Mouse (Mus musculus): ENCODE results near the gene Fxyd7.
A peak's percentile ranks its signal among the peaks of the same experiment; 100 is the strongest.

Gene Fxyd7

DNA sequence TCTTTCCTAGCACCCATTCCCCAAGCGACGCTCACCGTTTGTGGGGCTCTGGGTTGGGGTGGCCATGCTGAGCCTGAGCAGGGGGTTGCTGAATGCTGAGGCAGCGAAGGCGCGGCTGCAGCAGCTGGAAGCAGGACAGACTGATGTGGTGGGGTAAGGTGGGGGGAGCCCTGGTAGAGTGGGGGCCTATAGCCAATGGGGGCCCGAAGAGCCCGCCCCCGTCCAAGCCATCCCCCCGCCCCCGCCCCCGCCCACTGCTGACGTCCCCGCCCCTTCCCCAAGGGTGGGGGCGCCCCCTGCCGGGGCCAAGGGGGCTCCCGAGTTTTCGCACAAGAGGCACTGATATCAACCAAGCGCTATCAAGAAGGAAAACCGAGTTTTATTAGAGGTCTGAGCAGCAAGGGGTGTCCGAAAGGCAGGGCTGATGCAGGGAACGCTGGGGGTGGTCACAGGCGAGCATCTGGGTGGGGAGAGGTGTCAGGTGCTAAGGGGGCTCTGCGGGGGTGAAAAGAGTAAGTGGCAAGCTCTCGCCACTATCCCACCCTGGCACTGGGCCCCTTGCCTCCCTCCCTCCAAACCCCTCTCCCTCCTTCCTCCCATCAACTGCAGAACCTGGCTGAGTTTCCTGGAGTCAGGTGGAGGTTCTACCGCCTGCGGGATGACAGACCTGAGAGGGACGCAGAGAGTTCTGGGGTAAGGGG lies at the start of gene Fxyd7:
Gene Fxyd7, minus strand, starts transcription at position 147 of the 701 bp plus-strand sequence.
- DNase-seq: peak; percentile 50

DNA sequence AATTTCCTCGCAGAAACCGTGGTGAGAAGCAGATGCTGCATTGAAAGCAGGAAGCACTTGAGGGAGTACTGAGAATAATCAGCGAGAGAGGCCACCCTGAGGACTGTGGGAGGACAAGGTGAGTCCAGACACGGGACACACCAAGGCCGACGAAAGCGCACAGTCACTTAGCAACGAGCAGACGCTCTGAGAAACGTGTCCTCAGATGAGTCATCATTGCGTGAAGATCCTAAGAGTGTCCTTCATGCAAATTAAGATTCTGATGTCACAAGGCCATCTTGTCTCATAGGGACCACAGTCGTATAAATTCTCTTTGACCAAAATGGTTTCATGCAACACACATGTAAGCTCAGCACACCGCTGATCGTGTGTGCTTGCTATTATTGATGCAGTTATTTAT lies 49.5 kb upstream of the Fxyd7 start:
- no peak for DNase-seq

DNA sequence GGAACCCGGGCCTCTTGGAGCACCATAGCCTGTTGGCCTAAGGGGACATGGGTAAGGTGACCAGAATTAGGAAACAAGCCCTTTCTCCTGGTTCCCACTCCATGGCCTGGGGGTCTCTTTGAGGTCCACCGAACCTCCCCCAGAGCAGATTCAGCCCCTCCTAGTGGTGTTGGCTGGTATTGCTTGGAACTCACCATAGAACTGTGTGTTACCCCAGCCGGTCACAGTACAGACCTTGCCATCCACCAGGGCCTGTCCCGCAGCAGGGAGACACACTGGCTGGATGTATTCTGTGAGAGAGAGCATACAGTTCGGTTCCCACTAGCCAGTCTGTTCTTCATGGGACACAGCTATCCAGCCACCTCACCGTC lies 48.3 kb upstream of the Fxyd7 start:
- DNase-seq: no peak

DNA sequence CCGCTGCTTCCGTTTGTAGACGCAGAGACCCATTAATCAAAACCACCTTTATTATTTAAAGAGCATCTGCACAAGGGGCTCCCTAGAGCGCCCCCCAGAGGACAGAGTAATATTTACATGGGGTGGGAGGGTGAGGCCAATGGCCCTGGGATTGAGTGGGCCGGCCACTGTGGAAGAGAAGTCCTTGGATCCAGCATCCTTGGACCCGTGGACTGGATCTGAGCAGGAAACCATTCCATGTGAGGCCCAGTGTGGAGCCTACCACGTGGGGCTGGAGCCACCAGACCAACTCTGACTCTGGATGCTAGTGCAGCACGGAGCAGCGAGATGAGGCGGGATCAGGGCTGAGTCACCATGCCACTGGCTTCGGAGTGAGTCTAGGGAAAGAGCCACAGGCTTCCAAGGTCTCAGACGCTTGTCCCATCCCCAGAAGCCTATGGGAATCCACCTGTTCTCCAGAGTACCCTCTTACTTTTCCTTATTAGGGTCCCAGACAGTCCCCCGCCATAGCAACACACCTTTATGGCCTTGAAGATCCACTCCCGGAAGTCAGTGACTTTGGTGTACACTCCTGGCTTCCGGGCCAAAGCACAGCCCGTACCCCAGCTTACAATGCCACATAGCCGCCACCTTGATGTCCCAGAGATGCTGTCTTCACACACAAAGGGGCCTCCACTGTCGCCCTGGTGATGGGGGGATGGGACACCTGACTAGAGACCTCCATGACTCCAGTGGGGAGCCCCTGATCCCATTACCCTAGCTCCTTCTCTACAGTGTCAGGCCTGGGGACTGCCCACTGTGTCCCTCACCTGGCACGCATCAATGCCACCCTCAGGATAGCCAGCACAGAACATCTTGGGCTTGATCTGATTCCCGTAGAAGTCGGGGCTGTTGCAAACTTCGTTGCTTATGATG lies 47.7 kb upstream of the Fxyd7 start:
- no peak for DNase-seq

DNA sequence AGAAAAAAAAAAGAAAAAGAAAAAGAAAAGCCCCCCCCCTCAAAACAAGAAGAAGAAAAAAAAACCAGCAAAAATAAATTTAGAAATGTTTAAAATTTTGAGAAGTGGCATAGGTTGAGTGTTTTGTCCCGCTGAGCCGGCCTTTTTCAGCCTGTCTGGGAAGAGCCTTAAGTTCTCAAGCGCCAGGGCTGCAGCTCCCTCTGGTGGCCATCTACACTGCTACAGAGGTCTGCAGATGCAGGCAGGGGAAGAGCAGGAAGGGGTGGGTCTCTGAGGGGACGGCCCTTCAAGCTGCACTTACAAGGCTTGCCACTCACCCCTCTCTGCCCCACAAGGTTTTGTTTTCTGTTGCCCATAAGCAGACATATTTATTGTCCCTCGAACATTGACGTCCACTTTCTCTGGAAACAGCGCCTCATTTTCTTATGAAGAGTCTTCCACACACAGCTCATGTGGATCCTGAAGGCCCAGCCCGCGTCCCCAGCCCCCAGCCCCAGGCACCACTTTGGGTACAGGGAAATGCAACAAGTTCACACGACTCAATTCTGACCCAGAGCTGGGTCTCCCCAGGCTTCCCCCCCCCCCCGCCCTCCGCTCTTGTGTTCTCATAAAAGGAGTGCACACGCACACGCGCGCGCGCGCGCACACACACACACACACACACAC lies 46.4 kb upstream of the Fxyd7 start:
- DNase-seq: peak; percentile 95

DNA sequence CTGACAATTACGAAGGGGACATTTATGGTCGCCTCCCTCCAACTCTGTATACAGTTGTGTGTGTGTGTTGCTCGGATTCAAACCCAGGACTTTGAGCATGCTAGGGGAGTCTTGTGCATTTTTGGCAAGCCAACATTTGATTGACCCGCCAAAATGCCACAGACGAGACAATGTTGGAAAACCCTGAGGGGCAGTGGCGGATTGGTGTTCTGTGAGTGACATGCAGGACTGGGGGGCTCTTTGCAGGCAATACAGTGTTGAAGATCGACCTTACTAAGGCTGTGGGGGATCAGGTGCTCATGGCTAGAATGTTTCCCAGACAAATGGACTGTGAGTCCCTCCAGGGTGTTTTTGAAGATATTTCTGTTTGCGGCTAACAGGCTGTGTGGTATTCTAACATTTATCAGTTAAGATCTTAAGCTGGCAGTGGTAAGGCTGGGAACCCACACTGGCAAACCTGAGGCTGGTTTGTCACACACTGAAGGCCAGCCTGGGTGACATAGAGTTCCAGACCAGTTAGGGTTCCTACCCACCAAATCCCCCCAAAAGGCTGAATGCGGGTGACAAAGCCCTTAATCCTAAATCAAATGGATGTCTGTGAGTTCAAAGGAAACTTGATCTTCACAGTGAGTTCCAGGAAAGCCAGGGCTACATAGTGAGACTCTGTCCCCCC lies 45.8 kb upstream of the Fxyd7 start:
- DNase-seq: no peak

DNA sequence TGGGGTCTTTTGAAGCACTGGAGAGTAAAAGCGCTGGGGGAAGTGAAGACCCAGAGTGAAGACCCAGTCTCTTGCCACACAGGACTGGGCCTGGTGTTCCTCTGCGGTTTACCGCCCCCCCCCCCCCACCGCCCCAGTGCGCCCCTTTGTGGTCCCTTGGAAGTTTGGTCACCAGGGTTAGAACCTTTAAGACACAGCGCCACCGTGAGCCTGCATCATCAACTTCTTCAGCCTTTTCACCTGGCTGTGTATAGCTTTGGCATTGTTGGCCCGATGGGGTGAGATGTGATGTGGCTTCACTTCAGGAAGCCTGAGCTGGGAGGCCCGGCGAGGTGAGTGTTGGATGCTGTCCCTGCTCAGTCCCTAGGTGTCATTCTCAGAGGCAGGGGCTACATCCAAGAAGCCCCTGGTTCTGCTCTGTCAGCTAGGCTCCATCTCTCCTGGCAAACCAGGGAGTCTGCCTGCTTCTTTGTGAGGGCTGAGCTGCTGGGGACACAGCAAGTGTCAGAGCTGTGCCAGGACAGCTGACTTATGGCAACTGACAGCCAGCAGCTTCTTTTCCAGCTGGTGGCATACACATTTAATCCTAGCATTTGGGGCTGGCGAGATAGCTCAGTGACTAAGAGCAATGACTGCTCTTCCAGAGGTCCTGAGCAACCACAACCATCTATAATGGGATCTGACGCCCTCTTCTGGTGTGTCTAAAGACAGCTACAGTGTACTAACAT lies 43.7 kb upstream of the Fxyd7 start:
- DNase-seq: no peak

DNA sequence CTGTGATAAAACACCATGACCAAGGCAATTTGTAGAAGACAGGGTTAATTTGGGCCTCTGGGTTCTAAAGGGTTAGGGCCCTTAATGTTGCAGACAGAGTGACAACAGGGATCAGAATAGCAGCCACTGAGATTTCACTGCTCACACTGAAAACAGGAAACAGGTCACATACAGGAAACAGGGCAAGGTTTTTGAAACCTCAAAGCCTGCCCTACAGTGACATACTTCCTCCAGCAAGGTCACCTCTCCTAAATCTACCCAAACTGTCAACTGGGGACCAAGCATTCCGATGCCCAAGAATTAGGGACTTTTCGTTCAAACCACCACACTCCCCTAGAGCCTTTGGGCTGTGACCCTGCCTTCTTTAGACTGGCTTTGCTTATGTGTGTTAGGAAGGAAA lies 38.5 kb upstream of the Fxyd7 start:
- no peak for DNase-seq

DNA sequence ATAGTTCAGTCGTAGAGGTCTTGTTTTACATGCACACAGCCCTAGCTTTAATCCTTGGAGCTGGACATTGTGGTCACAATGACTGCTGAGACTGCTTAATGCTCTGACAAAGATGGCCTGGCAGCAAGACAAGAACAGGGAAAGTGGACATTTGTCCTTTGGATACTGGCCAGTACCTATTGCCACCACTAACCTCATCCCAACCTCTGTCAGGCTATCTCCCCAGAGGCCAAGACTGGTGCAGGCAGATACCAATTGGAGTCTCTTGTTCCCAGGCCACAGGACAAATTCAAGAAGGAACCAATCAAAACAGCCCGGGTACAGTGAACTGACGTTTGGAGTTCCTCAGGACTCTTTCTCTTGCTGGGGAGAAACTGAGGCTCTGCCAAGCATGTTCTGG lies 36.9 kb upstream of the Fxyd7 start:
- DNase-seq: no peak

DNA sequence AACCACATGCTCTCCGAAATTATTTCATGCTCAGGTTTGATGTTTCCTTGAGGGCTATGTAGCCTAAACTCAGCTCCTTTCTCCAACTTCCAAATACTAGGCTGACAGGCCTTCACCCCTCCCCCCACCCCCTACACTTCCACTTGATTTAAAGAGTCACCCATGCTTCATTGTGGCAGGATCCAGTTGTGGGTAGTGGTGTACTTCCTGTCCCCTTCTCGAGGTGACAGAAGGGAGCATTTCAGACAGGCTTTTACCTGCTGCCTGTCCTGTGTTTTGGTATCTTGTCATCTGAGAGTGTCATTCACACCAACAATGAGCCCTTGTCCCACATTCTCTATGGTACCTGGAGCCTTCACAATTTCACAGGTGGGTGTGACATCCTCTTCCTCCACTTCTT lies 36.0 kb upstream of the Fxyd7 start:
- DNase-seq: no peak

DNA sequence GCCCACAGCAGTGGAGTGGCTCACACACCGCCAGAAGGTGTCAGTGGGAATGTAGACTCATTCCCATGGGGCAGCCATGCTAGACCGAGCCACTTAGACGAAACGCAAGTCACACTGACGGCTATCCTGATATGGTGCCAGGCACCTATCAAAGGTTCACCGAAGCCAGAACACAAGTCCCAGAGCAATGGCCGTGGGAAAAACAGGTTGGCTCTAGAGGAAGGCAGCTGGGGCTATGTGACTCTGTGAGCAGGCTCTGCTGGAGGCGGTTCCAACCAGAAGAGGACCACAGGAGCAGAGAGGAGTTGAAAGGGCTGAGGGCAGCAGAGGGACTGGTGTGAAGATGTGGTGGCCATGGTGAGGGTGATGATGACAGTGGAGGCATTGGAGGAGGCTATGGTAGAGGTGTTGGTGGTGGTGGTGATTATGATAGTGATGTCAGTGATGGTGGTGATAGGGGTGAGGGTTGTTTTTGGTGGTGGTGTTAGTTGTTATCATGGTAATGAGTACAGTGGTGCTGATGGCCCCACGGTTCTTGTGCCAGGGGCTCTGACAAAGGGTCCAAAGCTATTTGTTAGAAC lies 35.0 kb upstream of the Fxyd7 start:
- DNase-seq: no peak

DNA sequence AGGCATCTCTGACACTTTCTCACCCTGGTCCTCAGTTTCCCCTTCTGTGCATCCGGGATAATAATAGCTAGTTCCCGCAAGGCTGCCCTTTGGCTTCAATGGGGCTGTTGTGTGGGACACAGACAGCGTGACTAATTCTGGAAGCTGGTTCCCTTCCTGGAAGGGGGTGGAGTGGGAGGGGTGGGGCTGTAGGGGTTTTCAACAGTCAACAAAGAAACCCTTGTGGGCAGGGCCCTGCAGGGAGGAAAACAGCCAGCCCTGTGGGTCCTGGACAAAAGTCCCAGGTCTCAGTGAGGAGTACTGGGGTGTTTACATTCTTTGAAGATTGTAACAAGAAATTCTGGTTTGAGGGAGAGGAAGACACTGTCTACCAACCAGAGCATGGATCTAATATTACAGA lies 33.9 kb upstream of the Fxyd7 start:
- no peak for DNase-seq

DNA sequence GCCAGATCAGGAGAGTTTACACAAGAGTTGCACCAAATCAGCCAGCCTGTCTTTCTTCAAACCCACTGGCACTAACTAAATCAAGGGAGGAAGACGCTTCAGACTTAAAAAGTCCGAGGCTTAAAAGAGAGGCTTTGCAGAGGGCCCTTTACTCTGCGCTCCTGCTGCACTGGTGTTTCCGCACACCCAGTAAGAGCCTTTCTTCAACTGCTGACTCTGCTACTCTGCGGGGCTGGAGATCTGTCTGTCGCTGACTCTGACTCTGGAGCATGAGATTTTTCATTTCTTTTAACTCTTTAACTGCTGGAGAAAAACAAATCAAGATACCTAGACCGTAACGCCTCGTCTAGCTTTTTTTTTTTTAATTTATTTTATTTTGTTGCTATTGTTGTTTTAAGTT lies 32.9 kb upstream of the Fxyd7 start:
- DNase-seq: no peak

DNA sequence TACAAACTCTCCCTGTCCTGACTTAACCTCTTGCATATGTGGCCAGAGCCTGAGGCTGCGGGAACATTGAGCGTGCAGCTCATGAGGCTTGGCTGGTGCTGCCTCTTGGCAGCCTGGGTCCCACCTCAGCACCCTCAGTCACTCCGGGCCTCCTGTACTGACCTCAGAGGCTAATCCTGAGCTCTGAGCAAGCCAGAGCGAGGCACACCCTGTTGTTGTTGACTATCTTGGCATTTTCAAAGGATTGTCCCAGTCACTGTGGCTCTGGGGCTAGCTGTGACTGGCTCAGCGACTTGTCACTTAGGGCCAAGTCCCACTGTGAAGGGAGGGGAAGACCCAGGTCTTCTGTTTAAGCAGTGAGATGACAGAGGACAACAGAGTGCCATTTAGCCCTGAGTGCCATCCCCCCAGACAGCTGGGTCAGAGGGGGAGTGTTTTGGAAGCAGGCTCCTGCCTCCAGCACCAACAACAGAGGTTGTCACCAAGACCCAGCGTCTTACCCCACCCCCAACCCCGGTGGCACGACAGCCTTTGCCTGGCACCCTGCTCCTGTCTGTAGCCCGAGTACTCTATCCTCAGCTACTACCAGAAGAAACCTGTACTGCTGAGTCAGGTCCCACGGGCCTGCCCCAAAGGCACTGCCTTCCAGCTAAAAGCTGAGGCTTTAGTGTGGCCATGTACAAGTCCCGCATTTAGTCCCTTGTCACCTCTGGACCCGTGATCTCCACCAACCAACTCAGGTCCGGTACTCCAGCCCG lies 31.7 kb upstream of the Fxyd7 start:
- DNase-seq: peak; percentile 42

DNA sequence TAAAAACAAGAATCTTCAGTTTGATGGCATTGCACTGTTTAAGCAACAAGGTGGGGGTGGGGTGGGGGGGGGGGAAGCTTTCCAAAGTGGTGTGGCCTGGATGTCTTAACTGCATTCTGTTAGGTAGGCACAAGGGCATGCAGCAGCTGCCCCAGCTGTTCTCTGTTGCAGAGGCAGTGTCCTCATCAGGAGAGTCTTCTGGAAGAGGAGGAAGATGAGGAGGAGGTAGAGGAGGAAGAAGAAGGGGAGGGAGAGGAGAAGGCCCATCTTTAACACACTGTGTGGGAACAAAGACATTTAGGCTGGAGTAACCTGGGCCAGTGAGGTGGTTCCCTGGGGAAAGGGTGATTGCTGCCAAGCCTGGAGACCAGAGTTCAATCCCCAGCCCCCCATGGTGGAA lies 30.8 kb upstream of the Fxyd7 start:
- no peak for DNase-seq

DNA sequence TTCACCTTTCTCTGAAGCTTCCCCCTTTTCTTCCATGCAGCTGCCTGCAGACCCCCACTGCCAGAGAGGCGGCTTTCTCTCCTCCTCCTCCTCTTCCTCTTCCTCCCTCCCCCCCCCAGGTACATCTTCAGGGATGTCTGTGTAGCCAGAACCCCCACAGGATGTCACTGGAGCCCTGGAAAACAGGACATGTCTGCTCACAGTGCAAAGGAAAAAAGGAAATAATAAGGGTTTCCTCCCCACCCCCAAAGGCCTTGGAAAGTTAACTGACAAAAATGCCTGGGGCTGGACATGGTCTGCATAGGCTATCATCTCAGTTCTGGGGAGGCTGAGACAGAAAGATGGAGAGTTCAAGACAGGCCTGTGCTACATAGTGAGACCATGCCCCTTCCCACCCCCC lies 29.8 kb upstream of the Fxyd7 start:
- no peak for DNase-seq

DNA sequence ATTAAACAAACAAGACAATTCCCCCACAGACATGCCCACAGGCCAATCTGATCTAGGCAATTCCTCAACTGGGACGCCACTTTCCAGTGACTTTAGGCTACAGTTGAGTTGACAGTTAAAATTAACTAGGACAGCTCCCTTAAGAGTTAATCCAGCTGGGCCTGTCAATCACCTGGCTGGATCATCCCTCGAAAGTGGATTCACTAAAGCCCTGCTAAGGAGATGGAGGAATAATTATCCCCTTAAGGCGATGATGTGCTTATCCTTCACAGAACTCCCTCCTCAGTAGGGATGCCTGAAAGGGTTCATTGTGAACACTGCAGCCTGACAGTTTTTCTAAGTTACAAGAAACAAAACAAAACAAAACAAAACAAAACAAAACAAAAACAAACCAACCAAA lies 29.3 kb upstream of the Fxyd7 start:
- DNase-seq: no peak

DNA sequence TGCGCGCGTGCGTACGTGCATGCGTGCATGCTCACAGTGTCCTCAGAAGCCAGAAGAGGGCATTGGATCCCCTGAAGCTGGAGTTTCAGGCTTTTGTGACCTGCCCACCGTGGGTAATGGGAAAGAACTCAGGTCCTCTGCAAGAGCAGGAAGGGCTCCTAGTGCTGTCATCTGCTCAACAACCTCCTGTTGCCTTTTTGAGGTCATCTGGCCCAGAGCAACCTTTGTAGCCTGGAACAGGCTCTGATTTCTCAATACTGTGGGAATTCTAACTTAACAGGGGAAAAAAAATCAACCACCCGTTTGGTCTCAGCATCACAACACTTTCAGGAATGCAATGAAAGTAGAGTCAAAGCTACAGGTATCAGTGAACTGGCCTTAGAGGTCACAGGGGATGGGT lies 28.4 kb upstream of the Fxyd7 start:
- DNase-seq: no peak

DNA sequence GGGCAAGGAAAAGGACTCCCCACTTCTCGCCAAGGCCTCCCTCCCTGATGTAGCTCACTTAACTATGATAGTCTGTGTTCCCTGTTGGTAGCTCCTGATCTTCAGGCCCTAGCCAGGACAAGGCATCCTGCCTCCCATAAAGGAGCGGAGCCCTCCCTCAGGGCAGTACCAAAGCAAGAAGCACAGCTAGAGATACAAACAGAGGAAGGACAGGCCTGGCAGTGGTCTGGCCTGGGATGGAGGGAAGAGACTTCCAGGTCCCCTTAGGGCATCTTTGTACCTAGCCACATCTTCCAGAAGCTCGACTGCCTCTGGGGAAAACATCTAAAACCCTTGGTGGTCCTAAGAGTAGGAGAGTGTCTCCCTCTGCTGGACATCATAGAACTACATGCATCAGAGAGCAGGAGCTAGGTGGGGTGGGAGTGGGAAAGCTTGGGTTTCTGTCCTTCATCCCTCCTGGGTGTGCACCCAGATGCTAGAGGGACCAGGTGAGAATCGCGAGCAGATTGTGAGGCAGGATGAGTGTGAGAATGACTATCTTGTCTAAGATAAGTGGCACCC lies 26.7 kb upstream of the Fxyd7 start:
- DNase-seq: peak; percentile 56

DNA sequence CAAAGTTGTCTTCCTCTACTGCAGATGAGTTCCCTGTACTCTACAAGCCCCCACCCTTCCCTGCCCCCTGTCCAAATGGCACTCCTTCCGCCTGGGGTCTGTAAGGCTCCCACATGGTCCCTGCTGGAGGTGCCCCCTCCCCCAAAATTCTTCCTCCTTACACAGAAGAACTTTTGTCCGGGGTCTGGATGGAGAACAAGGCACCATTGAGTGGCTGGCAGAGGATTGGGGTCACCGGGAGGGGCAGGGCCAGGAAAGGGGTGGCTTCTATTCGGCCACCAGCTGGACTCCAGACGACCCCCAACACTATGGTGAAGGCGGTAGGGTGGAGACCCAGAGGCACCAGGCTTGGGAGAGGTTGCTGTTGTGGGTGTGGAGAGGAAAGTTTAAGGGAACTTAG lies 26.2 kb upstream of the Fxyd7 start:
- DNase-seq: no peak

DNA sequence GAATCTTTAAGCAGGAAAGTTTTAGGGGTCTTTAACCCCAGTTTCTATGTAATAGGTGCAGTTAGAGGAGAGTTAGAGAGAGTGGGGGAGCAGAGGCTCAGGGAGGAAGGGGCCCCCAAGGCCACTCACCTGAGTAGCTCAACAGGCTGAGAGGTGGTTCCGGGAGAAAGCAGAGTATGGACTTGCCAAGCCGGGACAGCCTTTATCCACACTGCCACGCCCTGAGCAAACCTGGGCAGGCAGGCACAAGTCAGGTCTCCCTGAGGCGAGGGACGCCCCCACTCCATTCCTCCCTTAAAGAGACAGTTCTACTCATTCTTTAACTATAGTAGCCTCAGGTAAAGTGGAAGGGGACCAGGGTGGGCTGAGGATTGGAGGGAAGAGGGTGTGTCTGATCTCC lies 25.2 kb upstream of the Fxyd7 start, which contains the start of gene Fxyd3:
Gene Fxyd3, minus strand, starts transcription at position 213 of the 400 bp plus-strand sequence.
- no peak for DNase-seq

Measured in right cerebral cortex, postnatal 14 days (tissue).